Mouse (Mus musculus) spleen, postnatal 0 days (tissue): Measurements from ENCODE around the gene Tex13c2. TPM values are rescaled to one million over a fixed set of nuclear protein-coding genes. Genes with fewer than 3 reads are reported as not detected.

ENCODE experiments used
- polyA plus RNA-seq: library from polyadenylated mRNA; unstranded; fragments of >200 nt; fragmentation: Nextera tagmentation; extraction: Ambion mirVana; gene quantifications from 2 replicates; pipeline ENCODE4 v1.2.1, GENCODE M21; 2015

Gene Tex13c2
- polyA plus RNA-seq = not detected in 2 replicates

GRCm38 (mm10) chrX:42489446-42489845 is at the start of gene Tex13c2:
Gene Tex13c2, plus strand, starts transcription at chrX:42489691.

GRCm38 (mm10) chrX:42502291-42503043 is 13.0 kb downstream of the Tex13c2 start, which contains the start of gene Sh2d1a:
Gene Sh2d1a, plus strand, starts transcription at chrX:42502453.

Other genes with a start within 250 kb of the Tex13c2 start
- gene Sh2d1a, start 12.8 kb downstream of the Tex13c2 start, polyA plus RNA-seq = 0.47 and 0.78 TPM in 2 replicates